Mouse (Mus musculus) spleen, adult 2 months (tissue): ENCODE data around the gene Zim1. TPM values are rescaled to one million over a fixed set of nuclear protein-coding genes. Genes with fewer than 3 reads are reported as not detected.

Source experiments
- DNase-seq, 2 experiments: peaks; one replicate each; pipeline versions ENCODE4 v3.0.0 to v3.0.0-alpha.2; 2012 to 2021; ENCODE audit warnings: low spot score in 2 of 2, low read depth in 1 of 2
- H3K27ac ChIP-seq: fragments of 200-500 bp; 2 replicates; pipeline ENCODE4 v1.5.1; 2012; ENCODE audit warnings: low read length, inconsistent platforms; ENCODE audit not compliant: insufficient read depth
- H3K27me3 ChIP-seq: fragments of 200-500 bp; 2 replicates; pipeline ENCODE4 v1.6.1; 2012; ENCODE audit warnings: mild to moderate bottlenecking, moderate library complexity, low read length, inconsistent platforms; ENCODE audit not compliant: control insufficient read depth, insufficient read depth
- H3K36me3 ChIP-seq: fragments of 200-500 bp; 2 replicates; pipeline ENCODE4 v1.6.1; 2012; ENCODE audit warnings: mild to moderate bottlenecking, low read length, inconsistent platforms; ENCODE audit not compliant: control insufficient read depth, insufficient read depth
- H3K4me1 ChIP-seq: fragments of 200-500 bp; 2 replicates; pipeline ENCODE4 v1.6.1; 2011; ENCODE audit warnings: inconsistent platforms; ENCODE audit not compliant: control insufficient read depth, insufficient read depth, insufficient read length
- H3K4me3 ChIP-seq: fragments of 200-500 bp; 2 replicates; pipeline ENCODE4 v1.5.1; 2011; ENCODE audit warnings: mild to moderate bottlenecking, inconsistent platforms; ENCODE audit not compliant: insufficient read depth, insufficient read length; ENCODE audit errors: extremely low read depth
- CTCF ChIP-seq: fragments of 200-500 bp; IDR thresholded peaks from 2 replicates; pipeline ENCODE4 v1.5.1; 2011; ENCODE audit warnings: mild to moderate bottlenecking, inconsistent platforms; ENCODE audit not compliant: insufficient read depth, insufficient read length, insufficient replicate concordance; ENCODE audit errors: extremely low read depth
- POLR2A ChIP-seq: fragments of 200-500 bp; IDR thresholded peaks from 2 replicates; pipeline ENCODE4 v1.6.1; 2011; ENCODE audit warnings: low read depth, low read length, inconsistent platforms
- WGBS: fragments of 180-500 bp; shearing (Covaris S2); methylation state at CpG from one replicate; pipeline ENCODE4 v1.1.7; 2018; 5-methylcytosine and 5-hydroxymethylcytosine counted together
- polyA plus RNA-seq: library from polyadenylated mRNA; depleted of rRNA; stranded (reverse); fragments of >200 nt; gene quantifications from 2 replicates; pipeline ENCODE4 v1.2.3, GENCODE M21; 2012; rRNA removed

The Zim1 gene
- polyA plus RNA-seq, 1 experiment = 0.02 TPM

DNA sequence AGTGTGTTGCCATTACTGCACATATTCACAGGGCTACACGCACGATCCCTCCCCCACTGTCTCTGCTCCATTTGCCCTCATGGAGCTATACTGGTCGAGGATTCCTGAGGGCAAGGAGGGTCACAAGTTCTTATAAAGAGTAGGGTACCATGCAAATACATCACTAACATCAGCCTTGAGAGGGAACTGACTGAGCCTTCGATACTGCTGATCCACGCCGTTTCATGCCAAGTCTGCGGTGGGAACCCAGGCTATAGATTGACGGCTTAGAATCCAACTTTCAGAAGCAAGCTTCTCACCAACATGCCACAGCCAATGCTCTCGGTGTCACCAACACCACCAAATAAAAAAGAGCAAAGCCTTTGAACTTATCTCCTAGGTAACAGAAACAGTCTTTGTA is 45.7 kb downstream of the Zim1 start:
- WGBS = 88% methylated on average over 9 of the region's 9 CpGs
- Histone ChIP-seq H3K27ac (no peak overlapping the region), H3K4me1 (no peaks in the 10 kb centered on the region), H3K27me3 (no peaks in the 10 kb centered on the region), H3K36me3 (no peaks in the 10 kb centered on the region), H3K4me3 (no peak overlapping the region)
- DNase-seq = no peak
- no peak for TF ChIP-seq POLR2A
- no peak for TF ChIP-seq CTCF

DNA sequence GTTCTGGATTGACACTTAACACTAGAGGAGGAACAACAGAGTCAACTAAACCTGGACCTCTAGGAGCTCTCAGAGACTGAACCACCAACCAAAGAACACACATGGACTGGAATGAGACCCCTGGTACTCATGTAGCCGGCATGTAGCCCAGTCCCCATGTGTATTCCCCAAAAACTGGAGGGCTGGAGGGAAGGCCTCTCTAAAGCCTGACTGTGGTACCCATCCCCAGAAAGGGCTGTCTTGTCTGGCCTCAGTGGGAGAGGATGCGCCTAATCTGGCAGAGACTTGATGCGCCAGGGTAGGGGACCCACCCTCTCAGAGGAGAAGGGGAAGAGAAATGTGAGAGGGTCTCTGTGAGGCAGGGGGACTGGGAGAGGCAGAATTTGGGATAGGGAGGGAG is 50.4 kb downstream of the Zim1 start:
- DNase-seq = no peak
- H3K4me1 ChIP-seq = no peaks in the 10 kb centered on the region
- H3K36me3 ChIP-seq = no peaks in the 10 kb centered on the region
- no peak overlapping the region for H3K4me3 ChIP-seq
- H3K27me3 ChIP-seq = no peaks in the 10 kb centered on the region
- WGBS = 84% methylated on average over 3 of the region's 3 CpGs
- TF ChIP-seq CTCF = no peak
- no peak overlapping the region for H3K27ac ChIP-seq

DNA sequence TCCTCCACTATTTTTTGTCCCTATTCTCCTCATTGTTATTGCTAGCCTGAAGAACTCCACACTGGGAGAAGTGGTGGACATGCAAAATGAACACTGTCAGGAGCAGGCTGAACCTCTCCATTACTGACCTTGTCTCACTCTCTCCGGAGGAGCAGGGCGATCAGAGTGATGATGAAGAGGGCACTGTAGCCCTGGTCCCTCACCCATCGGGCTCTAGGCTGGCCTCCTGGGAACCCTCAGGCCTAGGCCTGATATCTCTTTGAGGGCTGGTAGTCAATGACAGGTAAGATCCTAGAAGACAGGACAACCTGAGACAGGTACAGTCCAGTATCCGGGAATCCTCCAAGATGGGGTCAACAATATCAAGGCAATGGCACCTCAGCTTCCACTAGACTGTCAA is 58.2 kb downstream of the Zim1 start:
- Histone ChIP-seq H3K4me1 (no peaks in the 10 kb centered on the region), H3K4me3 (no peak overlapping the region), H3K27ac (no peak overlapping the region), H3K27me3 (no peaks in the 10 kb centered on the region), H3K36me3 (no peaks in the 10 kb centered on the region)
- no peak for TF ChIP-seq POLR2A
- TF ChIP-seq CTCF = no peak
- WGBS = 89% methylated on average over 4 of the region's 4 CpGs
- no peak for DNase-seq

DNA sequence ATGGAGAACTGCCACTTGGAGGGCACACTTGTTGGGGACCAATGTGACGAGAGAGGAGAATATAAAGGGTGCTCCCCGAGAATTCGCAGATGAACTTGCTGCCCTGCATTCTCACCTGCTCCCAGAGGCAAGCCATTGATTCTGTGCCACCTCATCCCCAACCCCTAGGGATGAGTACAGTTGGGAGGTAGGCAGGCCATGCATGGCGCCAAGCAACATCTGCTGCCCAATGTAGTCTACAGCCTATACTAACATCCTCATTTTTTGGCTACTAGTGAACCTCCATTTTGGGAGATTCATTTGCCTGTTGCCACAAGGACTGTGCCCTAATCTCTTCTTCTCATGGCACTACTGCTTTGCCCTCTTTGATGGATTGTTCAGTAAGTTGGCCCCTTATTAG is 59.5 kb downstream of the Zim1 start:
- no peaks in the 10 kb centered on the region for H3K4me1 ChIP-seq
- no peak overlapping the region for H3K27ac ChIP-seq
- DNase-seq = no peak
- H3K36me3 ChIP-seq = no peaks in the 10 kb centered on the region
- no peaks in the 10 kb centered on the region for H3K27me3 ChIP-seq
- 88% methylated on average over 4 of the region's 4 CpGs for WGBS
- no peak overlapping the region for H3K4me3 ChIP-seq
- TF ChIP-seq CTCF = no peak
- TF ChIP-seq POLR2A = no peak

DNA sequence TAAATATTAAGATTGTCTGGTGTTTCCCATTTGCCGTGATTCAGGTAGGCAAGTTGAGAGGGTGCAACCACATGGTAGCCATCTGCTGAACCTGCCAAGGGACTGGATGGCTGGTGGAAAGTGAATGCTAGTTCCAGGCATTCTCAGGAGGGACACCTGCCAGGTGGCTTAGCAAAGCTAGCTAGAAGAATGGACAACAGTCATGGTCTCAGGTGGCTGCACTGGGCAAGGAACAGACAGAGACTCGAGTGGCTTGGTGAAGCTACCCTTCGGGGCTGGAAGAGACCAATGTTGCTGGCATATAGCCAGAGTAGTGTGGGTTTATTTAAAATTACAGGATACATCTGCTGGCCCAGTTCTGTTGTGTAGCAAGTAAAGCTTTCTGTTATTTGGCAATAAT is 60.4 kb downstream of the Zim1 start:
- H3K27ac ChIP-seq = no peak overlapping the region
- DNase-seq = no peak
- WGBS = 64% methylated on average over 3 of the region's 3 CpGs
- no peaks in the 10 kb centered on the region for H3K4me1 ChIP-seq
- no peaks in the 10 kb centered on the region for H3K27me3 ChIP-seq
- TF ChIP-seq CTCF (no peak), POLR2A (no peak)
- no peak overlapping the region for H3K4me3 ChIP-seq
- no peaks in the 10 kb centered on the region for H3K36me3 ChIP-seq

Other genes starting within 250 kb of the Zim1 start
- not detected in 2 replicates for gene Olfr1336, start 240.3 kb downstream of the Zim1 start, polyA plus RNA-seq
- gene Olfr1346, start 229.3 kb downstream of the Zim1 start, polyA plus RNA-seq = not detected in 2 replicates
- not detected in 2 replicates for gene Olfr5, start 209.5 kb downstream of the Zim1 start, polyA plus RNA-seq
- not detected in 2 replicates for gene Olfr1347, start 196.7 kb downstream of the Zim1 start, polyA plus RNA-seq
- not detected in 2 replicates for gene Olfr1348, start 187.7 kb downstream of the Zim1 start, polyA plus RNA-seq
- not detected in 2 replicates for gene Olfr1349, start 173.5 kb downstream of the Zim1 start, polyA plus RNA-seq
- not detected in 2 replicates for gene Olfr1350, start 131.6 kb downstream of the Zim1 start, polyA plus RNA-seq
- gene Peg3, start 34.0 kb upstream of the Zim1 start, polyA plus RNA-seq = 0.58 and 0.64 TPM in 2 replicates
- gene Usp29, start 34.1 kb upstream of the Zim1 start, polyA plus RNA-seq = not detected in 2 replicates